Mouse (Mus musculus): ENCODE data around the gene Cryga.

Cryga gene

GRCm38 (mm10) chr1:65103273-65103672 is at the start of gene Cryga:
TSS of gene Cryga (minus strand) at chr1:65103373.
- no peak for DNase-seq (ENCODE audit: low spot score)

- no peak for DNase-seq (ENCODE audit: low spot score)
Measured at GRCm38 (mm10) chr1:65147971-65148370, 44.8 kb upstream of the Cryga start.

- DNase-seq (ENCODE audit: low spot score): no peak
Measured at GRCm38 (mm10) chr1:65147326-65147725, 44.2 kb upstream of the Cryga start.

GRCm38 (mm10) chr1:65146601-65147000 is 43.4 kb upstream of the Cryga start:
- no peak for DNase-seq (ENCODE audit: low spot score)

- DNase-seq (ENCODE audit: low spot score): no peak
Measured at GRCm38 (mm10) chr1:65144783-65145182, 41.6 kb upstream of the Cryga start.

- no peak for DNase-seq (ENCODE audit: low spot score)
Measured at GRCm38 (mm10) chr1:65137560-65137959, 34.4 kb upstream of the Cryga start.

- DNase-seq (ENCODE audit: low spot score): no peak
Measured at GRCm38 (mm10) chr1:65132833-65133232, 29.7 kb upstream of the Cryga start.

- no peak for DNase-seq (ENCODE audit: low spot score)
Measured at GRCm38 (mm10) chr1:65131671-65132070, 28.5 kb upstream of the Cryga start.

- no peak for DNase-seq (ENCODE audit: low spot score)
Measured at GRCm38 (mm10) chr1:65130226-65130625, 27.1 kb upstream of the Cryga start.

GRCm38 (mm10) chr1:65129634-65130180 is 26.5 kb upstream of the Cryga start:
- DNase-seq (ENCODE audit: low spot score): no peak

GRCm38 (mm10) chr1:65122574-65123372 is 19.6 kb upstream of the Cryga start, which contains the start of gene D630023F18Rik:
TSS of gene D630023F18Rik (minus strand) at chr1:65123214.
- no peak for DNase-seq (ENCODE audit: low spot score)

GRCm38 (mm10) chr1:65119438-65119837 is 16.3 kb upstream of the Cryga start, which contains the start of gene Gm28845:
TSS of gene Gm28845 (minus strand) at chr1:65119558.
- no peak for DNase-seq (ENCODE audit: low spot score)

GRCm38 (mm10) chr1:65118150-65118913 is 15.2 kb upstream of the Cryga start:
- DNase-seq (ENCODE audit: low spot score): no peak

GRCm38 (mm10) chr1:65113536-65114172 is 10.5 kb upstream of the Cryga start:
- DNase-seq (ENCODE audit: low spot score): no peak

- DNase-seq (ENCODE audit: low spot score): no peak
Measured at GRCm38 (mm10) chr1:65112807-65113196, 9.6 kb upstream of the Cryga start.

GRCm38 (mm10) chr1:65112031-65112806 is 9.0 kb upstream of the Cryga start:
- DNase-seq (ENCODE audit: low spot score): peak; percentile 63

- no peak for DNase-seq (ENCODE audit: low spot score)
Measured at GRCm38 (mm10) chr1:65109756-65110435, 6.7 kb upstream of the Cryga start.

- DNase-seq (ENCODE audit: low spot score): no peak
Measured at GRCm38 (mm10) chr1:65109196-65109595, 6.0 kb upstream of the Cryga start.

GRCm38 (mm10) chr1:65107654-65108279 is 4.6 kb upstream of the Cryga start:
- no peak for DNase-seq (ENCODE audit: low spot score)

- DNase-seq (ENCODE audit: low spot score): no peak
Measured at GRCm38 (mm10) chr1:65096953-65097352, 6.2 kb downstream of the Cryga start.
